Mouse (Mus musculus): ENCODE results near the gene Sesn1.

- no peak for TF ChIP-seq CTCF (IDR thresholded peaks at IDR 0.05; ENCODE audit: insufficient read depth, low read length)
- TF ChIP-seq POLR2A (IDR thresholded peaks at IDR 0.05; ENCODE audit: borderline replicate concordance, extremely low read depth, low read depth, low read length), result no peak
Observed at GRCm38 (mm10) chr10:41932943-41933342, 123.2 kb downstream of the Sesn1 start.

Measured in lung, adult 2 months (tissue).